Mouse (Mus musculus) CH12.LX (cell line): ENCODE results near the gene Klhl9. TPM values are rescaled to one million over a fixed set of nuclear protein-coding genes. Genes with fewer than 3 reads are reported as not detected.

ENCODE experiments used
- DNase-seq: peaks from one replicate; pipeline ENCODE4 v3.0.0-alpha.2; 2013; ENCODE audit errors: extremely low read depth
- H3K27ac ChIP-seq: 2 replicates; pipeline ENCODE4 v1.5.1; 2012; ENCODE audit warnings: low read depth, mild to moderate bottlenecking, control low read depth, moderate library complexity; ENCODE audit not compliant: insufficient read depth
- H3K27me3 ChIP-seq: replicated peaks from 2 replicates; pipeline ENCODE3; 2012; ENCODE audit warnings: inconsistent platforms
- H3K36me3 ChIP-seq, 2 experiments: replicated peaks in 1 of 2; 2 replicates each; pipeline versions ENCODE3 to v1.6.1; 2012; ENCODE audit warnings: inconsistent platforms in 1 of 2, low read length in 1 of 2, mild to moderate bottlenecking in 1 of 2, mixed read lengths in 1 of 2, moderate library complexity in 1 of 2; ENCODE audit not compliant: control insufficient read depth in 1 of 2, insufficient read depth in 1 of 2
- H3K4me1 ChIP-seq, 2 experiments: 2 replicates each; pipeline ENCODE4 v1.6.1; 2012; ENCODE audit warnings: inconsistent platforms in 1 of 2, moderate library complexity in 1 of 2; ENCODE audit not compliant: insufficient read depth in 2 of 2, control insufficient read depth in 1 of 2
- H3K4me2 ChIP-seq: 2 replicates; pipeline ENCODE4 v1.6.1; 2012; ENCODE audit warnings: low read depth, mild to moderate bottlenecking, control low read depth; ENCODE audit not compliant: poor library complexity, insufficient read depth, severe bottlenecking
- H3K4me3 ChIP-seq, 3 experiments: fragments of 150-350 bp in 1 of 3; sonication (generic) in 1 of 3; replicated peaks in 1 of 3; 2 replicates each; pipeline versions ENCODE3 to v1.5.1; 2011 to 2012; ENCODE audit warnings: low read depth in 2 of 3, low read length in 2 of 3, mild to moderate bottlenecking in 2 of 3, moderate library complexity in 2 of 3, control low read depth in 1 of 3, improper control_type of control experiment in 1 of 3, inconsistent platforms in 1 of 3, mixed read lengths in 1 of 3; ENCODE audit not compliant: poor library complexity in 1 of 3
- H3K79me2 ChIP-seq: replicated peaks from 2 replicates; pipeline ENCODE4 v1.6.1; 2012; ENCODE audit warnings: mild to moderate bottlenecking, moderate library complexity; ENCODE audit not compliant: control insufficient read depth, poor library complexity, insufficient read depth, severe bottlenecking; ENCODE audit errors: extremely low read depth
- H3K9ac ChIP-seq: 2 replicates; pipeline ENCODE4 v1.6.1; 2012; ENCODE audit warnings: low read depth, mild to moderate bottlenecking, control low read depth, moderate library complexity; ENCODE audit not compliant: insufficient read depth
- H3K9me3 ChIP-seq: replicated peaks from 2 replicates; pipeline ENCODE3; 2012; ENCODE audit warnings: low read length, inconsistent platforms, mixed read lengths
- BHLHE40 ChIP-seq: IDR thresholded peaks from 2 replicates; pipeline ENCODE4 v1.6.1; 2011; ENCODE audit warnings: mild to moderate bottlenecking, low read depth, low read length, improper control_type of control experiment
- CHD1 ChIP-seq: IDR thresholded peaks from 2 replicates; pipeline ENCODE4 v1.6.1; 2012; ENCODE audit warnings: low read depth, low read length, improper control_type of control experiment, inconsistent platforms
- CTCF ChIP-seq, 2 experiments: IDR thresholded peaks in 1 of 2; conservative IDR thresholded peaks in 1 of 2; 2 replicates each; pipeline ENCODE4 v1.5.1; 2011 to 2012; ENCODE audit warnings: low read depth in 2 of 2, low read length in 2 of 2, improper control_type of control experiment in 1 of 2, inconsistent platforms in 1 of 2, mild to moderate bottlenecking in 1 of 2, moderate library complexity in 1 of 2
- E2F4 ChIP-seq: IDR thresholded peaks from 2 replicates; pipeline ENCODE4 v1.6.1; 2011; ENCODE audit warnings: low read depth, low read length, improper control_type of control experiment; ENCODE audit not compliant: insufficient replicate concordance
- ELF1 ChIP-seq: IDR thresholded peaks from 2 replicates; pipeline ENCODE4 v1.6.1; 2014; ENCODE audit warnings: low read depth, mild to moderate bottlenecking, inconsistent platforms, low read length, improper control_type of control experiment
- EP300 ChIP-seq: IDR thresholded peaks from 2 replicates; pipeline ENCODE4 v1.6.1; 2011; ENCODE audit warnings: low read length, improper control_type of control experiment
- GABPA ChIP-seq: IDR thresholded peaks from 2 replicates; pipeline ENCODE4 v1.6.1; 2012; ENCODE audit warnings: low read depth, low read length, improper control_type of control experiment, inconsistent platforms; ENCODE audit not compliant: insufficient replicate concordance
- HCFC1 ChIP-seq: IDR thresholded peaks from 2 replicates; pipeline ENCODE4 v1.6.1; 2012; ENCODE audit warnings: low read depth, mild to moderate bottlenecking, inconsistent platforms, low read length, improper control_type of control experiment
- JUN ChIP-seq: IDR thresholded peaks from 2 replicates; pipeline ENCODE4 v1.6.1; 2011; ENCODE audit warnings: low read depth, mild to moderate bottlenecking, low read length, improper control_type of control experiment, moderate library complexity; ENCODE audit not compliant: insufficient read depth
- MAX ChIP-seq: IDR thresholded peaks from 2 replicates; pipeline ENCODE4 v1.6.1; 2011; ENCODE audit warnings: low read length, improper control_type of control experiment
- MEF2A ChIP-seq: IDR thresholded peaks from 2 replicates; pipeline ENCODE4 v1.6.1; 2014; ENCODE audit warnings: low read depth, mild to moderate bottlenecking, inconsistent platforms, low read length, improper control_type of control experiment, borderline replicate concordance
- MXI1 ChIP-seq: IDR thresholded peaks from 2 replicates; pipeline ENCODE4 v1.6.1; 2011; ENCODE audit warnings: mild to moderate bottlenecking, low read depth, low read length, improper control_type of control experiment
- MYC ChIP-seq: IDR thresholded peaks from 2 replicates; pipeline ENCODE4 v1.6.1; 2011; ENCODE audit warnings: low read depth, mild to moderate bottlenecking, improper control_type of control experiment, low read length
- PAX5 ChIP-seq: IDR thresholded peaks from 2 replicates; pipeline ENCODE4 v1.6.1; 2012; ENCODE audit warnings: low read length, inconsistent platforms, mixed read lengths
- POLR2AphosphoS2 ChIP-seq: IDR thresholded peaks from 2 replicates; pipeline ENCODE4 v1.6.1; 2011; ENCODE audit warnings: low read depth, low read length, improper control_type of control experiment
- RAD21 ChIP-seq: IDR thresholded peaks from 2 replicates; pipeline ENCODE4 v1.6.1; 2011; ENCODE audit warnings: low read depth, mild to moderate bottlenecking, low read length, improper control_type of control experiment, moderate library complexity
- SMC3 ChIP-seq: IDR thresholded peaks from 2 replicates; pipeline ENCODE4 v1.6.1; 2011; ENCODE audit warnings: low read depth, low read length, improper control_type of control experiment
- TBP ChIP-seq: conservative IDR thresholded peaks from 2 replicates; pipeline ENCODE4 v1.6.1; 2011; ENCODE audit warnings: low read depth, low read length, improper control_type of control experiment
- USF1 ChIP-seq: IDR thresholded peaks from 2 replicates; pipeline ENCODE4 v1.6.1; 2014; ENCODE audit warnings: low read depth, mild to moderate bottlenecking, inconsistent platforms, low read length, improper control_type of control experiment
- ZC3H11A ChIP-seq: IDR thresholded peaks from 2 replicates; pipeline ENCODE4 v1.6.1; 2012; ENCODE audit warnings: low read depth, mild to moderate bottlenecking, inconsistent platforms, low read length, improper control_type of control experiment
- dilution Hi-C: fragments of 300-500 bp; cut with MboI; formaldehyde crosslinking; loops from 2 replicates; pipeline ENCODE4 v1.14.3; 2020; ENCODE audit warnings: low sequenced_read_pairs; ENCODE audit not compliant: extremely low pct_unique_long_range_greater_than_20kb, extremely low pct_ligation_motif_present
- in situ Hi-C: fragments of 300-500 bp; cut with MboI; formaldehyde crosslinking; loops from 3 replicates; pipeline ENCODE4 v1.14.3; 2019; ENCODE audit warnings: low sequenced_read_pairs, low pct_ligation_motif_present, low pct_unique_long_range_greater_than_20kb, mixed read lengths
- polyA plus RNA-seq: library from polyadenylated mRNA; unstranded; fragments of >175 nt; gene quantifications from 2 replicates; pipeline ENCODE4 v1.2.1, GENCODE M21; 2012; ENCODE audit warnings: low read depth; ENCODE audit not compliant: insufficient read length
- total RNA-seq, 2 experiments: library from RNA; depleted of rRNA; stranded (reverse); fragments of 300-350 nt in 1 of 2; fragments of >200 nt in 1 of 2; gene quantifications; 2 replicates each; pipeline ENCODE4 v1.2.3; 2012 to 2014

The Klhl9 gene
- total and polyA plus RNA-seq, 3 experiments, result 19.1 to 51.6 (median 40.0) TPM

GRCm38 (mm10) chr4:88696237-88696884 is 25.9 kb downstream of the Klhl9 start:
- DNase-seq, result peak; percentile 66
- H3K79me2 ChIP-seq, result no peaks in the 10 kb centered on the region
- no peaks in the 10 kb centered on the region for H3K9me3 ChIP-seq
- no peak overlapping the region for H3K9ac ChIP-seq
- peaks cover 12% of the 10 kb centered on the region for H3K27me3 ChIP-seq
- H3K27ac ChIP-seq, result no peak overlapping the region
- H3K4me2 ChIP-seq, result no peak overlapping the region
- no peaks in the 10 kb centered on the region for H3K36me3 ChIP-seq
- dilution Hi-C loops, result no loop called here
- TF ChIP-seq ZC3H11A, result peak; percentile 45
- no peak for TF ChIP-seq MEF2A
- no peak for TF ChIP-seq E2F4
- no peak for TF ChIP-seq MAX
- TF ChIP-seq CHD1, result no peak
- no peak for TF ChIP-seq USF1
- peak; percentile 97 for TF ChIP-seq RAD21
- no peak for TF ChIP-seq GABPA
- no peak for TF ChIP-seq JUN
- TF ChIP-seq POLR2AphosphoS2, result no peak
- TF ChIP-seq BHLHE40, result no peak
- no peak for TF ChIP-seq ELF1
- TF ChIP-seq SMC3, result peak; percentile 90
- peak; percentile 95 to 99 for TF ChIP-seq CTCF (conservative IDR thresholded peaks at IDR 0.05 in 1 of 2, IDR thresholded peaks at IDR 0.05 in 1 of 2; ENCODE audit: low read depth in 2 of 2, low read length in 2 of 2)
- TF ChIP-seq, all 38 proteins: peak for 4
- Histone ChIP-seq H3K4me3 (no peak overlapping the region), H3K4me1 (peaks cover 5 to 20% of the 10 kb centered on the region in 2 experiments)
- in situ Hi-C loops, result no loop called here

- H3K9ac ChIP-seq, result no peak overlapping the region
- no peak overlapping the region for H3K4me3 ChIP-seq
- no peaks in the 10 kb centered on the region for H3K9me3 ChIP-seq
- H3K27me3 ChIP-seq, result peaks cover 12% of the 10 kb centered on the region
- in situ Hi-C loops (no loop called here), dilution Hi-C loops (no loop called here)
- no peaks in the 10 kb centered on the region for H3K79me2 ChIP-seq
- H3K4me1 ChIP-seq, result peaks cover 1 to 5% of the 10 kb centered on the region in 2 experiments; a peak in 3 of 4 replicates
- H3K4me2 ChIP-seq, result no peak overlapping the region
- TF ChIP-seq HCFC1 (no peak), PAX5 (no peak), BHLHE40 (no peak), SMC3 (no peak), CTCF (conservative IDR thresholded peaks at IDR 0.05 in 1 of 2, IDR thresholded peaks at IDR 0.05 in 1 of 2; ENCODE audit: low read depth in 2 of 2, low read length in 2 of 2) (no peak), MXI1 (no peak), TBP (no peak), ZC3H11A (no peak), MYC (no peak), MAX (no peak), EP300 (no peak), JUN (no peak)
- H3K36me3 ChIP-seq, result no peaks in the 10 kb centered on the region
- no peak for DNase-seq
- no peak overlapping the region for H3K27ac ChIP-seq
Observed at GRCm38 (mm10) chr4:88693392-88693791, 28.9 kb downstream of the Klhl9 start.
